Mouse (Mus musculus): ENCODE results near the gene Cntnap1.

DNA sequence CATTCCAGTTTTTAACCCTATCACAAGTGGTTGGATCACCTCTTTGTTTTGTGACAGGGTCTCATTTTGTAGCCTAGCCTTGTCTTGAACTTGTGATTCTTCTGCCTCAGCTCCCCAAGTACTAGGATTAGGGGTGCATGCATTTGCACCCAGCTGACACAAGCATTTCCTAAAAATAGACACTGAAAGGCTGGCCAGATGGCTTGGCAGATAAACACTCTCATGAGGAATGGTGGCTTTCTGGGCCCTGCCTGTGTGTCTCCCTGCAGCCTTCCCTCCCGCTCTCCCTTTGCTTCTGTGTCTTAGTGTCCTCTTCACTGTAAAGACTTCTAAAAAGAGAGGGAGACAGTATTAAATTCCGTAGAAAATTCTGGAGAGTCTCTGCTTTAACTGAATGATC is 39.1 kb upstream of the Cntnap1 start:
- TF ChIP-seq CTCF (IDR thresholded peaks at IDR 0.05; ENCODE audit: extremely low read depth, insufficient read depth, low read length) (no peak), POLR2A (IDR thresholded peaks at IDR 0.05; ENCODE audit: extremely low read depth, insufficient read depth, low read length) (no peak)
